Mouse (Mus musculus) embryonic fibroblast, embryonic 13.5 days (primary cell): ENCODE data around the gene Ogfrl1.

Experiments used
- CTCF ChIP-seq: IDR thresholded peaks from 2 replicates; pipeline ENCODE4 v1.5.1; 2011; ENCODE audit warnings: mild to moderate bottlenecking, control low read depth, low read length, moderate library complexity, borderline replicate concordance; ENCODE audit not compliant: insufficient read depth
- POLR2A ChIP-seq: IDR thresholded peaks from 2 replicates; pipeline ENCODE4 v1.6.1; 2011; ENCODE audit warnings: low read depth, mild to moderate bottlenecking, control low read depth, low read length, moderate library complexity

DNA sequence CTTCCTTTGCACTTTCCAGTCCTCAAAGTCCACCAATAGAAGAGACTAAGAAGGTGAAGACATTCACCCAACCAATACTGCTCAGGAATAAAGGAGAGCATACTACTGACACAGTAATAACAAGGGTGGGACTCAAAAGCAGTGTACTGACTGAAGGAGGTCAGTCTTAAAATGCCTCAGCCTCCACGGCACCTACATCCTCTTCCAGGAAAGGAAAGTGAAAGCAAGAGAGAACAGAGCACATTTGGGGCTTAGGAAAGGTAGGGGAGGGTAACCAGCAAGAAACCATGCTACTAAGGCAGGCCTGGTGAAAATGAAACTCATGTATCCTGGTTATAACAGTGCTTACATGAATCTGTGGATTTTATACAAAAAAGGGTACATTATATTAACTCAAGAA, 2.0 kb upstream of the Ogfrl1 start:
- no peak for TF ChIP-seq POLR2A
- TF ChIP-seq CTCF = no peak
